Mouse (Mus musculus): ENCODE measurements around the gene Cpsf7. TPM values are rescaled to one million over a fixed set of nuclear protein-coding genes. Genes with fewer than 3 reads are reported as not detected.
A peak's percentile ranks its signal among the peaks of the same experiment; 100 is the strongest.

The Cpsf7 gene
- 10 to 100 TPM; 15.7 to 19.1 TPM for total RNA-seq (2021)
- long read RNA-seq, experiment 1, partial matches to known transcripts: 4 of 5 reads
- long read RNA-seq, experiment 1, other reads (novel, unspliced or antisense): 0 of 5 reads
- long read RNA-seq, experiment 2: 0 reads

DNA sequence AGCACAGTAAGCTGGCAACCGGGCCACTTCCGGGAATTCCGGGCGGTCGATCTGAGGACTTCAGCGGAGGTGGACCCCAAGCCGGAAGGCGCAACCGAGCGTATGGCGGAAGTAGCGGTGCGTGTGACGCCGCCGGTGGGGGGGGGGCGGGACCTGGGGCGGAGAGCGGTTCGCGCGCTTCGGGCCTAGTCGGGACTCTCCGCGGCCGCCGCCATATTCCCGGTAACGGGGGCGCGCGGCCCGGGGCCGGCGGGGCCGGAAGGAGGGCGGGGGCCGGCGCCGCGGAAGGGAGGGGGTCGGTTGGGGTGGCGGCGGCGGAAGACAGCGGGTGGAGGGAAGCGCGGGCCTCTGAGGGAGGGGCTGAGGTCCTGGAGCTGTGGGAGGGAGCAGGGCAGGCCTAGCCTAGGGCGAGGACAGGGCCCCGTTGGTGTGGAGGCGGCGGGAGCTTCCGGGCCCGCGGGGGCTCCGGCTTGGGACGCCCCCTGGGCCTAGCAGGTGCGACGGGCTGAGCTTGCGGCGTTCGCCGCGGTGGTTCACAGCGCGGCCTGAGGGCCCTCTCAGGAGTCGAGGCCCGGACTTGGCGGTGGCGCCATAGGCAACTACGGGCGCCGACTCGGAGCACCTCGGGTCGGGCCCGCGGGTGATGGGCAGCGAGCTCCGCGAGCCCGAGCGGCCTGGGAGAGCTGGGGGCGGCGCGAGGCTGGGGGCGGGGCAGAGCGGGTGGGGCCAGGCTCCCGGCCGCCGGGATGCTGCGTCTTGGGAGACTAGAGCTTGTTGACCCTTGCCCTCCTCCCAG is at the start of gene Cpsf7:
Cpsf7 (plus strand) TSS at position 161 of the 796 bp plus-strand sequence.
- peak; percentile 85 to 88 for DNase-seq
- intact Hi-C loops (cut with DNase I): no loop called here

DNA sequence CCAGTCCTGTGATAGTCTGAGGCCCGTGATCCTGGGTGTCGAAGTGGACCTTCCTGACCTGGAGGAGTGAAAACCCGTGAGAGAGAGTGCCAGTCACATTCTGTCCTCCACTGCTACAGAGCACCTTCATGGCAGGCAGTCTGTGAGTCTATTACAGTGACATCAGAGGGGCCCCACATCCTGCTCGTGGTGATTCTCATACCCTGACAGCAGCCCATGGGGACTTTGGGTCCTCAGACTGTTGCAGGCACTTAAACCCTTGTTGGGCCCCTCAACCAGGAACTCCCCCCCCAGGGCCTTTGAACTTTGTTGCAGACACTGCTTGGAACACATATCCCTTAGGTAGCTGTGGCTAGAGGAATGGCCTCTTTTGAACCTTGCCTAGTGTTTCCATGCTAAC is 45.5 kb upstream of the Cpsf7 start:
- intact Hi-C loops (cut with DNase I): loop anchor here (10.0 kb wide), 1 partner anchor 235 kb away; the partner anchor contains the start of gene Myrf
- no peak for DNase-seq

DNA sequence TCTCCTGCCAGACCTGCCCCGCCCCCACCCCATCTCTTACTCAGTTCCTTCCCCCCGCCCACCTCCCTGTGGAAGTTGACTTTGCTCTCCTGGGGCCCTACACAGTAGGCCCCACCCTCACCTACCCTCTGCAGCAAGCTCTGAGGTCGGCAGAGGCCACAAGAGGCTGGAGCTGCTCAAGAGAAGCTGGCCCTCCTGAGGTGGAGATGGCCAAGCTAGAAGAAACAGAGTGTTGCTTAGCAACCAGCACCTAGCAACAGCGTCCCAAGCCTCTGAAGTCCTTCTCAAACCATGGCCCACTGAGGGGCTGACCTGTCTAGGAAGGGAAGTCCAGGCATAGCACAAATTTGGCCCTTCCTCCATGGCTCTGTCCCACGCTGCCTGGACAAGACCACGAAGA is 42.4 kb upstream of the Cpsf7 start, which contains the start of gene Ppp1r32:
Ppp1r32 (minus strand) TSS at position 226 of the 400 bp plus-strand sequence.
- no peak for DNase-seq
- intact Hi-C loops (cut with DNase I): no loop called here

DNA sequence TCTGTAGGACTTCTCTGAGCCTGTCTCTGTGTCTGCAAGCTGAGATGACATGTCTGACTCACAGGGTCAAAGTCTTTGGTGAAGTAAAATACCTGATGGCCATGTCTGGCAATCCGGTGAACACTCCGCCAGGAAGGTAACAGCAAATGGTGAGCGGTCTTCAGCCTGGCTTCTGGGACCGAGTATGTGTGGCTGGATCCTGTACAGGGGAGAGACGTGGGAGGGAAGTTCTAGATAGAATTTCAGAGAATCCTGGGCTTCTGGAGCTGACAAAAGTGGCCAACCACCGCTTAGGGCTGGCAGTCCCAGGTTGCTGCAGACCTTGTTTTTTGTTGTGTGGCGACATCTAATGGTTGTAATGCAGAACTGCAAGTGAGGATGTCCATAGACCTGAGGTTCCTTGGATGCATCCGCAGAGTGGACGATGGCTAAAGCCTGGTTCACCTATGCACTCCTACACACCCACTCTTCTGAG is 38.8 kb upstream of the Cpsf7 start:
- intact Hi-C loops (cut with DNase I): loop anchor here (1.0 to 5.0 kb wide), 2 partner anchors 37 to 154 kb away; no protein-coding TSS in a partner anchor
- no peak for DNase-seq

DNA sequence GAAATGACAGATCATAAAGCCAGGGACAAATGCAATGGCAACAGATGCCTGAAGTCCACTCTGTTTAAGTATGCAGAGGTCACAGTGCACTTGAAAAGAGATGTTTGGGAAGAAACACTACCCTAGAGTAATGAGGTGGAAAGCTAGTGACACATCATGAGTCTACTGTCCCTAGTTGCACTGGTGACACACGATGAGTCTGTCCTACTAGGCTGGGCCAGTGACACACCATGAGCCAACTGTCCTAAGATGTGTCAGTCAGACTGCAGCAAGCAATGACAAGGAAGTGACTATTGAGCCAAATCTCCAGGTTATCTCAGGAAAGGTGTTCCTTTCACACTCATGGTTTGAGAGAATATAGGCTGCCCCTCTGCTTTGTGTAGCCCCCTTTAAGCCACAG is 29.4 kb upstream of the Cpsf7 start:
- no peak for DNase-seq
- intact Hi-C loops (cut with DNase I): no loop called here

DNA sequence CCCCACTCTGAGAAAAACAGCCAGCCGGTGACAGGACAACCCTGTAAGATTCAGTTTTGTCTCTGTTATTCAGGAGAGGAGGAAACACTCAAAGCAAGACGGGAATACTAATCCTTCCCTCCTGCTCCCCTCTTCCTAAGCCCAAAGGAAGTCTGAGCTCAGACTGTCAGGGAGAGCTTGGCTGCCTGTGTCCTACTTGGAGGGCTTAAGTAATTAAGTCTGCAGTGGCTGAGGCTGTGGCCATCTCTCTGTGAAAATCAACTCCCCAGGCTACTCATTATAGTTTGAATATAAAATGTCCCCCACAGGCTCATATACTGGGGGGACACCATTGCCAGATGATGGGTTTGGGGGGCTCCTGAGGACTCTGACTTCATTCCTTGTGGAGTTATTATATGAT is 28.1 kb upstream of the Cpsf7 start:
- DNase-seq: no peak
- intact Hi-C loops (cut with DNase I): no loop called here

DNA sequence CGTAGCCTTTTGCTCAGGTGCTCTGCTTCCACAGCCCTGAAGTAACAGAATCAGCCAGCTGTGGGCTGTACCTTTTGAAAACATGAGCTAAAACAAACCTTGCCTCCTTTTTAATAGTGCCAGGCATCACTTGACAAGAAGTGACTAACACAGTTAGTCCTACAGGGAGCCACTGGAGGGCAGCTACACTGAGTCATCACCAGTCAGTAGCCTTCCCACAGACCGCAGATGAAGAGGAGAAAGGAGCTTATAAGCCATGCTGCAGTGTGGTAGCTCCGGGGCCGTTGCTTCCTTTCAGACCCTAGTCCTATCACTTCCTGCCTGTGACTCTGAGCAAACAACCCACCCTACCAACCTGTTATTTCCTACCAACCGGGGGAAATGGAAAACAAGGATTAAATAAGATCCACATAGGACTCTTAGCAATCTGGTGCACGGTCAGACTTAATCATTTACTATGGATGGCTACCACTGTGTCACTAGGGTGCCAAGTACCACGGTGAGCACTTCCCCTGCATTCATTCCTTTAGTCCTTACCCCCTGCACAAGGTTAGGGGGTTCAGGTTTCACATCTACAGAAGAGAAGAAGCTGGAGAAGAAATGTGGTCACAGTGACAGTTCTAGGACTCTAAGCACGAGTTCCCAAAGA is 27.4 kb upstream of the Cpsf7 start:
- intact Hi-C loops (cut with DNase I): no loop called here
- no peak for DNase-seq

DNA sequence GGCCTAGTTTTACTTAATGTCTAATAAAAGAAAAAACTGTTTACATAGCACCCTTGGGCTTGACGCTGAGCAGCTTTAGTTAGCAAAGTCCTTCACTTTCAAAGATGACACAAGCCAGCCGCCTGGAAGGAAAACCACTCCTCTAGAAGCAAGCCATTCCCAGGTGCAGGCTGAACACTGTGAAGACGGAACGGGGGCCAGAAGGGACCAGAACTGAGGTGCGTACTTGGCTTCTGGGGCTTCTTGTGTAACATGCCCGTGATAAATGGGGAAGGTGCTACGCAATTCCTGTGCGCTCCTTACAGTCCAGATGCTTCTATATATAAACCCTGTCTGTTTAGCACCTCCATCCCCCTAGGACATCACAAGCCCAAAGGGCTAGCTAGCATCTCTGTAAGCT is 24.5 kb upstream of the Cpsf7 start:
- intact Hi-C loops (cut with DNase I): no loop called here
- DNase-seq: no peak

DNA sequence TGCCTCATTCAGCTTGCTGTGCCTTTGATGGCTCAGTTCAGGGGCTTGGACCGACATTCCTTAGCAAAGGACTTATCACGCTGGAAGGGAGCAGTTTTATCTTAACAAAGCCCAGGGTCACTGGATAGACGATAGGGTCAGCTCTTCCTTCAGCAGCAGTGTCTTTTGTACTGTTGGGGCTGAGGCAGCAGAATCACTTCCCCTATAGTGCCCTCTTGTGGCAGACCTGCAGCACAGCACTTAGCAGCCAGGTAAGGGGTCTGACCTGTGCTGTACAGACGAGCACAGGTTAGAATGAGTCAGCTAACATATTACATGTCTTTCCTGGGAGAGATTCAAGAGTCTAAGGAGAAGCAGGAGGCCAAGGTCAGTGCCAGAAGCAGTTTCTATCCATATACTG is 22.5 kb upstream of the Cpsf7 start:
- intact Hi-C loops (cut with DNase I): no loop called here
- DNase-seq: no peak

DNA sequence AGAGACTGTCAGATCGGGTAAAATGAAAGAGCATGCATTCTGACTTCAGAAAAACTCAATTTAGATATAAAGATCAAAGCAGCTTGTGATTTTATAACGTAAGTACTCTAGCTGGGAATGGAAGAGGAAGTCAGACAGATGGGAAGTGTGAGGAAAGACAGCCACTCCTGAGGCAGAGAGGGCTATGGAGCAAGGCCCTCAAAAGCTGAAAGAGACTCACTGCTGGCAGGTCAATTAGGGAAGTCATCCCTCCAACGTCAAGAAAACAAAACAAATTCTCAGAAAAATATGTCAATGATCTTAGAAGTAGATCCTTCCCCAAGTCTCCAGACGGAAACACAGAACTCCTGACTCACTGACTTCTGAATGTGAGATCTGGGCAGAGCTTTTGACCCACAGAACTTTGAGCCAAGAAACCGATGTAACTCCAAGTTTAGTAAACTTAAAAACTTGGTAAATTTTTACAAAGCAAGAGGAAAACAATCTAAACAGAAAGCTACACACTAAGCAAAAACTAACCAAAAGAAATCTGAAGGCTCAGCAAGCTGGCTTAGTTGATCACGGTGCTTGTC is 14.2 kb upstream of the Cpsf7 start:
- DNase-seq: no peak
- intact Hi-C loops (cut with DNase I): no loop called here

DNA sequence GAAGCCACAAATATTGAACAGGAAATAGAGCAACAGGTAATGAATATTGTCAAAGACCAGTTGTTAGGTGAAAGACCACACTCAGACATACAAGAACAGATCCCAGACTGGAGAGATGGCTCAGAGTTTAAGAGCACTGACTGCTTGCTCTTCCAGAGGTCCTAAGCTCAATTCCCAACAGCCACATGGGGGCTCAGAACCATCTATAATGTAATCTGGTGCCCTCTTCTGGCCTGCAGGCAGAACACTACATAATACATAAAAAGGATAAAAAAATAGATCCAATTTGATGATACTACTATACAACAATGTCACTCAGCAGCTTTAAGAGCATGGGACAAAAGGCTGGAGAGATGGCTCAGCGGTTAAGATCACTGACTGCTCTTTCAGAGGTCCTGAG is 4.7 kb upstream of the Cpsf7 start:
- intact Hi-C loops (cut with DNase I): no loop called here
- DNase-seq: no peak

DNA sequence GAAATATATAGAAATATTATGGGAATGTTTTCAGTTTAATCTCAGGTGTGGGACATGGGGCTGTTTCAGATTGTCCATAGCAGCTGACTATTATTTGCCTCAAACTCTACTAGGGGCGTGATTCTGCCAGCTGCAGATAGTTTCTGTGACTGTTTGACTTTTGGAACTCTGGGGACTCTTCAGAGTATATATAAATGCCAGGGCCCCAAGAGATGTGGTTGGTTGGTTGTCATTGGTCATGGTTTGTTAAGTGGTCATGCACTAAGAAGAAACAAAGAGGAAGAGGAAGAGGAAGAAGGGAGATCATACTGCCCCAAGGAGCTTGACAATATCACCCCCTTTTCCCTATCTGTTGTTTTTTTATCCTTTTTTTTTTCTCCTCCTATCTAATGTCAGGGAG is 3.1 kb upstream of the Cpsf7 start:
- intact Hi-C loops (cut with DNase I): no loop called here
- DNase-seq: no peak

DNA sequence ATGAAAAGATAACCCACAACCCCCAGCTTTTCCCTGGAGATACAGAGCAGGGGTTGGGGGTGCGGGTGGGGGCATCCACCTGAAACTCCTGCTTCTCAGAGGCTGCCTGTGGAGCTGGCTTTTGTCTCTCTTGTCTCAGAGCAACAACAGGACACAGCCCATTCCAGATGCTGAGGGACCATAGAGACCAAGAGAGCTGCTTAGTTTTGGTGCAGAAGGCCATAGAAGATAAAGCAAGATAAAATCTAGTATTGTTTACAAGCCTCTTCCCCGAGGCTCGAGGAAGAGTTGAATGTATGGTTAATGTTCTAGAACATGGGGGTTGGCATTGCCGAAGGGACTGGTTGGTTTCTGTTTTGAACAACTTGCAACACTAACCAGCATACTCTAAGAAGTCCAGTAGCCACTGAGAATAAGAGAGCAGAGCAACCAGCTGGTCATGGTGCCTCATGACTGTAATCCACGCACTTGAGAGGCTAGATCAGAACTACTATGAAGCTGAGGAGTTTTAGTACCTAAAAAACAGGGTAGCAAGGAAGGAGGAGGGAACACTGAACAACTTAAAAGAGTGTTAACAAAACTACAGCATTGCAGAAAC is 1.5 kb upstream of the Cpsf7 start:
- no peak for DNase-seq

DNA sequence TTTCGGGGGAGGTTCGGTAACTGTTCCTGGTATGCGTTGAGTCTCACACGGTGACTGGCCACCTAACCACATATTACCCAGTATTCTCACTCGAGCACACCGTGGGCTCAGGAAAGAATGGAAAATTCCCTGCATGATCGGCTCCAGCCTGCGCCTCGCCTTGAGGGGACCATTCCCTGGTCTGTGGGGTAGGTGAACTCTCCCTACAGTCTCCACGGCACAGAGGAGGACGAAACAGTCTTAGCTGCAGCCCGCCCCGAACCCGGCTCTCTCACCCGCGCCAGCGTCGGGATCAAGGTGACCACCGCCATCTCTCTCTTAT is 321 bp upstream of the Cpsf7 start:
- intact Hi-C loops (cut with DNase I): no loop called here
- no peak for DNase-seq

More for the DNA sequence above, 1.5 kb upstream of the Cpsf7 start:
- intact Hi-C loops (cut with DNase I): no loop called here

DNA sequence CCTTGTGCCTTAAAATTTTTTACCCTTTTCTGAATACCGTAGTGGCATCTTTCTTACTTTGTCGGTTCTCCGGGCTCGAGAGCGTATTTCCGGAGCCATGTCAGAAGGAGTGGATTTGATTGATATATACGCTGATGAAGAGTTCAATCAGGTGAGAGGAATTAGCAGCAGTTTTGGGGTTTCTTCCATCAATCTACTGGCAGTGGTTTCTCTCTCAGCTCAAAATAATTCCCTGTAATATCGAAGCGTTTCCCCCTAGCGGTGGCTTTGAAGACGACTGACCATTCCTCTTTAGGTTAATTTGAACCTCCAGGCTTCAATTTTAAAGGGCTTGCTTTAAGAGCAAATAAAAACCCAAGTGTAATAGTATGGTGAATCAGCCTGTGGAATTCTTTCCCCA is 844 bp downstream of the Cpsf7 start, which contains the start of gene Sdhaf2:
Sdhaf2 (minus strand) TSS at position 233 of the 400 bp plus-strand sequence.
- no peak for DNase-seq
- intact Hi-C loops (cut with DNase I): no loop called here

DNA sequence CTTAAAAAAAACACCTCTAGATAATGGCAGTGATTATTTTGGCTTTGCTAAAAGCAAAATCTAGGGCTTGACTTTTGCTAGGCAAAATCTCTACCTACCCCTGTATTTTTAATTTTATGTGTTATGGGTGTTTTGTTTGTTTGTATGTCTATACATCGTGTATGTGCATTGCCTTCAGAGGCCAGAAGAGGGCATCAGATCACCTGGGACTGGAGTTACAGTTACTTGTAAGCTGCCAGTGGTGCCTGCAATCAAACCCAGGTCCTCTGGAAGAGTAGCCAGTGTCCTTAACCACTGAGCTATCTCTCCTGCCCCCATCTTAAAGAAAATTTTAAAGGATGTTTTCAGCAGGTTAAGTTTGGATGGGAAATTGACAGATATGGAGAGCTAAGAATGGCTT is 5.0 kb downstream of the Cpsf7 start:
- DNase-seq: no peak
- intact Hi-C loops (cut with DNase I): no loop called here

DNA sequence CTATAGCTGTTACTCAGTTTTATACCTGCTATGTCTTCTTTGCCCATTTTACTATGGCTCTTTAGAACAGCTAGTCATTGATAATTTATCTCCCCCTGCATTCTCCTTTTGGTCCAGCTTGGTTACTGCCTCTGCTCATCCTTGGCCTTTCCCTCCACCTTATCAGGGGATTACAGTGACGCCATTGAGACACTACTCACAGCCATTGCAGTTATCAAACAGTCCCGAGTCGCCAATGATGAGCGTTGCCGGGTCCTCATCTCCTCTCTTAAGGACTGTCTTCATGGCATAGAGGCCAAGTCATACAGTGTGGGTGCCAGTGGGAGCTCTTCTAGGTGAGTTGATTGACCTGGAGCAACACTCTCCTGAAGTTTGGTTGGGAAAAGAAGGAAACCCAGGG is 14.4 kb downstream of the Cpsf7 start:
- intact Hi-C loops (cut with DNase I): no loop called here
- no peak for DNase-seq

DNA sequence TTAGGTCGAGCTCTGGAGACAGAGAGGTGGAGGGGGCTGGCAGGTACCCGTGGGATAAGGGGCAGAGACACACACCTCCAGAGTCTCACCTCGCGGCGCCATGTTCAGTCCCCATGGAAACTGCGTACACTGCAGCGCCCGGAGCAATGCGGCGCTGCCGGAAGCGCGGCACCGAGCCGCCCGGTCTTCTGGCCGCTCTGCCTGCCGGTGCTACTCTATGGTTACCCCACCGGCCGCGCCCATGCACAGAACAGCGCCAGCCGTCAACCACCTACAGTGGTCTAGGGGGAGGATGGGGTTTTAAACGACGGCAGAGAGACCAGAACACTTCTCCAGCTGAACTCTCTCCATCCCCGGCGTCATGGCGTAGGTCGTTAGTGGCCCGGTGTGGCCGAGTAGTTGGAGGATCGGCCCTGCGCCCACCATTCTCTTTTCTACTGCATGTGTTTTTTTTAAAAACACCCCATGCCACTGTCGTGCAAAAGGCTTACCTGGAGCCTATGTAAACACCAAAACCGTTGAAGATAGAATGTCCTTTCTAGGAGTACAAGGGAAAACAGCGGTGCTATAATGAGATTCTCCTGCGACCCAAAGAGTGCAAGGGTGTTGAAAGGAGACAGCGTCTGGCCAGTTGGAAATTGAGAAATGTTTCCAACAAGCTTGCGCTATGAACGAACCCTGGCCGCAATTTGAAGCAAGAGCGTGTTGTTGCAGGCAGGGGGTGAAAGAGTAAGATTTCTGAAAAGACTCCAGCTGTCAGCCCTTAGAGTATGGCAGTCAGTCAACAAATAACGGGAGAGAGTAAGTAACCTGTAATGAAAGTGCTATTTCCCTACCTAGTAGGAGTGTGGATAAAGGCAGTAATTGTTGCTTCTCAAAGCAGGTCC is 30.8 kb downstream of the Cpsf7 start, which contains the start of gene Tmem216:
Tmem216 (minus strand) TSS at position 615 of the 887 bp plus-strand sequence.
- intact Hi-C loops (cut with DNase I): loop anchor here (5.0 kb wide), 1 partner anchor 46 kb away; no protein-coding TSS in a partner anchor
- peak; percentile 76 to 79 for DNase-seq

DNA sequence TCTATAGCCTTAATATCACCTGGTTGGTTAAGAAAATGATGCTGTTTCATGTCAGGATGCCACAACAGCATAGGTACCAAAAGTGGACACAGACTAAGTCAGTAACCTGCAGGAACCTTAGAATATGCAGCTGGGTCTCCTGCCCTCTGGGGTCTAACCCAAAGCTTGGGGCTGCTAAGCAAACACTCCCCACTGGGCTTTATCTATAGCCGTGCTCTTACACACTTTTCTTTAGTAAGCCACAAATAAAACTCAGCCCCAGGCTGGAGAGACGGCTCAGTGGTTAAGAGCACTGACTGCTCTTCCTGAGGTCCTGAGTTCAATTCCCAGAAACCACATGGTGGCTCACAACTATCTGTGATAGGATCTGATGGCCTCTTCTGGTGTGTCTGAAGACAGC is 31.9 kb downstream of the Cpsf7 start:
- DNase-seq: no peak
- intact Hi-C loops (cut with DNase I): loop anchor here (5.0 kb wide), 1 partner anchor 45 kb away; no protein-coding TSS in a partner anchor

DNA sequence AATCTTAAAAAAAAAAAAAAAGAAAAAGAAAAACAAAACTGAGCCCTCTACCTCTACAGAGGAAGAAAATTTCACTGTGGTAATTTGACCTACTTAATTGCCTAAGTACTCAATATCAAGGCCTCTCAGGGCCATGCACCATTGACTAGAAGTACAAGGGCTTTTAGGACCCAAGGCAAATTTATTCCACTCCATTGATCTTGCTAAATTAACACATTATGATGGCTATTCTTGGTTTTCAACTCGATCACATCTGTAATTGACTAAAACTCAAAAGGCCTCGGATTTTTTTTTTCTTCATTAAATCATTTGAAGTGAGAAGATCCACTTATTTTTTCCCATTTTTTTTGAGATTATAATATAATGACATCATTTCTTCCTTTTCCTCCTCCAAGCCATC is 32.4 kb downstream of the Cpsf7 start:
- DNase-seq: no peak
- intact Hi-C loops (cut with DNase I): loop anchor here (5.0 kb wide), 1 partner anchor 45 kb away; no protein-coding TSS in a partner anchor

Measured in gastrocnemius, postnatal 36 days (tissue).